Mouse (Mus musculus): ENCODE measurements at regions not wholly inside any gene's neighbourhood (a gene's known extent, or its start where the extent isn't known, plus 50 kb on each side); places are given as distances from the start of the nearest gene placed in this dataset.
"Not testable (repeated sequence)": the region's sequence is repeated elsewhere in the genome, so short reads cannot be mapped to it uniquely, and the experiment has no call there.

- not testable (repeated sequence) for DNase-seq
These were observed 288.7 kb downstream of the Fut8 start for GRCm38 (mm10) chr12:77526581-77526980.

GRCm38 (mm10) chr12:77527499-77527898, 289.6 kb downstream of the Fut8 start:
- DNase-seq: peak; percentile 11

GRCm38 (mm10) chr12:77527953-77528865, 290.3 kb downstream of the Fut8 start:
- no peak for DNase-seq

- no peak for DNase-seq
These were observed 290.9 kb downstream of the Fut8 start for GRCm38 (mm10) chr12:77528868-77529271.

- no peak for DNase-seq
These were observed 291.5 kb downstream of the Fut8 start for GRCm38 (mm10) chr12:77529414-77529813.

GRCm38 (mm10) chr12:77529955-77530354, 292.0 kb downstream of the Fut8 start:
- no peak for DNase-seq

GRCm38 (mm10) chr12:77531294-77531693, 293.4 kb downstream of the Fut8 start:
- peak; percentile 58 for DNase-seq

GRCm38 (mm10) chr12:77532547-77532946, 294.6 kb downstream of the Fut8 start:
- DNase-seq: no peak

GRCm38 (mm10) chr12:77533606-77534005, 295.7 kb downstream of the Fut8 start:
- DNase-seq: no peak

- DNase-seq: no peak
These were observed 296.2 kb downstream of the Fut8 start for GRCm38 (mm10) chr12:77534079-77534478.

GRCm38 (mm10) chr12:77535147-77535546, 297.2 kb downstream of the Fut8 start:
- DNase-seq: no peak

- DNase-seq: no peak
These were observed 299.4 kb downstream of the Fut8 start for GRCm38 (mm10) chr12:77537139-77537848.

- no peak for DNase-seq
These were observed 301.9 kb downstream of the Fut8 start for GRCm38 (mm10) chr12:77539661-77540431.

- no peak for DNase-seq
These were observed 303.3 kb downstream of the Fut8 start for GRCm38 (mm10) chr12:77541051-77541765.

GRCm38 (mm10) chr12:77541826-77542225, 303.9 kb downstream of the Fut8 start:
- DNase-seq: no peak

GRCm38 (mm10) chr12:77543651-77544050, 305.7 kb downstream of the Fut8 start:
- DNase-seq: no peak

GRCm38 (mm10) chr12:77546165-77546564, 308.2 kb downstream of the Fut8 start:
- no peak for DNase-seq

- peak; percentile 53 for DNase-seq
These were observed 330.4 kb downstream of the Fut8 start for GRCm38 (mm10) chr12:77568286-77568685.

- DNase-seq: peak; percentile 22
These were observed 332.6 kb downstream of the Fut8 start for GRCm38 (mm10) chr12:77570501-77570900.

- DNase-seq: no peak
These were observed 333.1 kb downstream of the Fut8 start for GRCm38 (mm10) chr12:77571071-77571470.

GRCm38 (mm10) chr12:77575046-77575445, 337.1 kb downstream of the Fut8 start:
- no peak for DNase-seq

- DNase-seq: no peak
These were observed 350.4 kb downstream of the Fut8 start for GRCm38 (mm10) chr12:77588297-77588696.

All from lung, postnatal 10 days (tissue).